Mouse (Mus musculus): ENCODE data around the gene Rasgrp4.
"Not testable (repeated sequence)": the region's sequence is repeated elsewhere in the genome, so short reads cannot be mapped to it uniquely, and the experiment has no call there.

Rasgrp4 gene

GRCm38 (mm10) chr7:29179323-29179722 is 44.7 kb downstream of the Rasgrp4 start:
- no peaks in the 10 kb centered on the region for H3K27me3 ChIP-seq (ENCODE audit: insufficient read depth, low read length)
- peaks cover 44% of the 10 kb centered on the region for H3K36me3 ChIP-seq (ENCODE audit: insufficient read depth, low read length)
- H3K9me3 ChIP-seq (ENCODE audit: low read length), result no peaks in the 10 kb centered on the region
- peak overlapping the region; percentile 95 for H3K4me3 ChIP-seq (replicated peaks; ENCODE audit: low read length)
- H3K4me1 ChIP-seq (replicated peaks; ENCODE audit: low read depth, low read length), result peaks cover 32% of the 10 kb centered on the region
- TF ChIP-seq NANOG (IDR thresholded peaks at IDR 0.05; ENCODE audit: borderline replicate concordance, low read length) (no peak), POU5F1 (IDR thresholded peaks at IDR 0.05; ENCODE audit: borderline replicate concordance, low read length) (no peak), CTCF (conservative IDR thresholded peaks at IDR 0.05; ENCODE audit: low read length) (no peak)

- peaks cover 32% of the 10 kb centered on the region for H3K4me1 ChIP-seq (replicated peaks; ENCODE audit: low read depth, low read length)
- TF ChIP-seq POU5F1 (IDR thresholded peaks at IDR 0.05; ENCODE audit: borderline replicate concordance, low read length) (no peak), NANOG (IDR thresholded peaks at IDR 0.05; ENCODE audit: borderline replicate concordance, low read length) (no peak), CTCF (conservative IDR thresholded peaks at IDR 0.05; ENCODE audit: low read length) (peak; percentile 37)
- peaks cover 35% of the 10 kb centered on the region for H3K36me3 ChIP-seq (ENCODE audit: insufficient read depth, low read length)
- H3K27me3 ChIP-seq (ENCODE audit: insufficient read depth, low read length), result no peaks in the 10 kb centered on the region
- peak within 1 kb of the TSS; percentile 95 for H3K4me3 ChIP-seq (replicated peaks; ENCODE audit: low read length)
- no peaks in the 10 kb centered on the region for H3K9me3 ChIP-seq (ENCODE audit: low read length)
Measured at GRCm38 (mm10) chr7:29180077-29180853, 45.6 kb downstream of the Rasgrp4 start, which contains the start of gene Psmd8. Gene Psmd8 (minus strand): TSS chr7:29180701.

- peaks cover 32% of the 10 kb centered on the region for H3K4me1 ChIP-seq (replicated peaks; ENCODE audit: low read depth, low read length)
- no peaks in the 10 kb centered on the region for H3K27me3 ChIP-seq (ENCODE audit: insufficient read depth, low read length)
- H3K4me3 ChIP-seq (replicated peaks; ENCODE audit: low read length), result peak overlapping the region; percentile 39; the same call in 1 of the 2 replicates
- H3K36me3 ChIP-seq (ENCODE audit: insufficient read depth, low read length), result peaks cover 29% of the 10 kb centered on the region
- TF ChIP-seq CTCF (conservative IDR thresholded peaks at IDR 0.05; ENCODE audit: low read length) (no peak), NANOG (IDR thresholded peaks at IDR 0.05; ENCODE audit: borderline replicate concordance, low read length) (no peak), POU5F1 (IDR thresholded peaks at IDR 0.05; ENCODE audit: borderline replicate concordance, low read length) (no peak)
- no peaks in the 10 kb centered on the region for H3K9me3 ChIP-seq (ENCODE audit: low read length)
Measured at GRCm38 (mm10) chr7:29180854-29181236, 46.2 kb downstream of the Rasgrp4 start.

- H3K27me3 ChIP-seq (ENCODE audit: insufficient read depth, low read length); H3K9me3 ChIP-seq (ENCODE audit: low read length); H3K4me3 ChIP-seq (replicated peaks; ENCODE audit: low read length): not testable (repeated sequence)
- H3K36me3 ChIP-seq (ENCODE audit: insufficient read depth, low read length), result peaks cover 24% of the 10 kb centered on the region
- H3K4me1 ChIP-seq (replicated peaks; ENCODE audit: low read depth, low read length), result peaks cover 32% of the 10 kb centered on the region
Measured at GRCm38 (mm10) chr7:29181323-29181722, 46.7 kb downstream of the Rasgrp4 start.

- not testable (repeated sequence) for H3K27me3 ChIP-seq (ENCODE audit: insufficient read depth, low read length); H3K36me3 ChIP-seq (ENCODE audit: insufficient read depth, low read length); H3K4me1 ChIP-seq (replicated peaks; ENCODE audit: low read depth, low read length); H3K4me3 ChIP-seq (replicated peaks; ENCODE audit: low read length); H3K9me3 ChIP-seq (ENCODE audit: low read length)
Measured at GRCm38 (mm10) chr7:29194230-29194629, 59.6 kb downstream of the Rasgrp4 start.

- no peak overlapping the region for H3K4me3 ChIP-seq (replicated peaks; ENCODE audit: low read length)
- TF ChIP-seq NANOG (IDR thresholded peaks at IDR 0.05; ENCODE audit: borderline replicate concordance, low read length) (no peak), POU5F1 (IDR thresholded peaks at IDR 0.05; ENCODE audit: borderline replicate concordance, low read length) (no peak), CTCF (conservative IDR thresholded peaks at IDR 0.05; ENCODE audit: low read length) (no peak)
Measured at GRCm38 (mm10) chr7:29202577-29202976, 67.9 kb downstream of the Rasgrp4 start.

More at GRCm38 (mm10) chr7:29202577-29202976, 67.9 kb downstream of the Rasgrp4 start:
- H3K4me1 ChIP-seq (replicated peaks; ENCODE audit: low read depth, low read length), result no peaks in the 10 kb centered on the region
- no peaks in the 10 kb centered on the region for H3K27me3 ChIP-seq (ENCODE audit: insufficient read depth, low read length)
- H3K9me3 ChIP-seq (ENCODE audit: low read length), result no peaks in the 10 kb centered on the region
- no peaks in the 10 kb centered on the region for H3K36me3 ChIP-seq (ENCODE audit: insufficient read depth, low read length)

Data from E14TG2a.4 (cell line).